Mouse (Mus musculus) liver, adult 2 months (tissue): ENCODE data around the gene Kcnk10.

Source experiments
- CTCF ChIP-seq: fragments of 200-500 bp; IDR thresholded peaks from 2 replicates; pipeline ENCODE4 v1.5.1; 2011; ENCODE audit warnings: low read depth, low read length, control low read depth
- POLR2A ChIP-seq: fragments of 200-500 bp; IDR thresholded peaks from 2 replicates; pipeline ENCODE4 v1.6.1; 2011; ENCODE audit warnings: low read length, control low read depth; ENCODE audit not compliant: insufficient read depth; ENCODE audit errors: extremely low read depth

DNA sequence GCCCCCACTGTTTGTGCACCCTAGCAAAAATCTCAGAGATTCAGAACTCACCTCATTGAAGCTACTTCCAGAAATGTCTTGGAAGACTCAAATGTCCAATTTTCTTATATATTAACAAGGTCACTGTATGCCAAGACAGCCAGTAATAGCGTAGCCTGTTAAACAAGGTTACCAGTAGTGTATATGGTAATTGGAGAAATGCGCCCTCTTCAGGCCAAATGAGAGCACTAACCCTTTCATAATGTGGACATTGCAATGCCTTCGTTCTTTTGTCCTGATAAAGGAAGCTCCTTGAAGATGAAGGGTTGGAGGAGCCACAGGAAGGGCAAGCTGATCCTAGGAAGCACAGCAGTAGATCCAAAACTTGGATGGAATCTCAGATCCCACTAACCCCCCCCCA is 7.2 kb upstream of the Kcnk10 start:
- TF ChIP-seq CTCF (peak; percentile 33; the same call in 1 of the 2 replicates), POLR2A (no peak)
